Mouse (Mus musculus) urinary bladder, adult 2 months (tissue): ENCODE measurements around the gene Asna1. TPM values are rescaled to one million over a fixed set of nuclear protein-coding genes. Genes with fewer than 3 reads are reported as not detected.

Experiments used
- DNase-seq: peaks from one replicate; pipeline ENCODE4 v3.0.0; 2022; ENCODE audit warnings: low spot score
- polyA plus RNA-seq: library from polyadenylated mRNA; depleted of rRNA; stranded (reverse); fragments of >200 nt; gene quantifications from 2 replicates; pipeline ENCODE4 v1.2.3, GENCODE M21; 2012; rRNA removed

The Asna1 gene
- polyA plus RNA-seq = 113 and 136 TPM in 2 replicates

- peak; percentile 64 for DNase-seq
These were observed at the start of gene Asna1 for GRCm38 (mm10) chr8:85025098-85025932. Gene Asna1, minus strand, starts transcription at chr8:85025281.

GRCm38 (mm10) chr8:85074617-85075016 lies 49.5 kb upstream of the Asna1 start:
- DNase-seq = no peak

DNA sequence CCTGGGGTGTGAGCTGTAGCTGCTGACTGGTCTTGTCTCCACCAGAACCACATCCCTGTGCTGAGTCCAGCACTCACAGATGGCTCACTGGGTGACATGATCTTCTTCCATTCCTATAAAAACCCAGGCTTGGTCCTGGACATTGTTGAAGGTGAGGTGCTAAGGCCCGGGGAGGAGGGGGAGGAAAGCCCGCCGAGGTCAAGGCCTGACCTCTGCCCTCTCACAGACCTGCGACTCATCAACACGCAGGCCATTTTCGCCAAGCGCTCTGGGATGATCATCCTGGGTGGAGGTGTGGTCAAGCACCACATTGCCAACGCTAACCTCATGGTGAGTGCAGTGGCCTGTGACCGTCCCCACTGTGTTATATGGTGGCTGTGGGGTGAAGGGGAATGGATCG lies 49.1 kb upstream of the Asna1 start:
- no peak for DNase-seq

GRCm38 (mm10) chr8:85073041-85073612 lies 48.0 kb upstream of the Asna1 start:
- no peak for DNase-seq

GRCm38 (mm10) chr8:85072364-85072929 lies 47.4 kb upstream of the Asna1 start:
- no peak for DNase-seq

GRCm38 (mm10) chr8:85071514-85072281 lies 46.6 kb upstream of the Asna1 start, which contains the start of gene Dhps:
Gene Dhps, plus strand, starts transcription at chr8:85071757.
- peak; percentile 76 for DNase-seq

- DNase-seq = no peak
These were observed 46.0 kb upstream of the Asna1 start for GRCm38 (mm10) chr8:85071041-85071440.

GRCm38 (mm10) chr8:85067982-85068381 lies 42.9 kb upstream of the Asna1 start, which contains the start of gene Gm5741:
Gene Gm5741, minus strand, starts transcription at chr8:85067982.
- no peak for DNase-seq

DNA sequence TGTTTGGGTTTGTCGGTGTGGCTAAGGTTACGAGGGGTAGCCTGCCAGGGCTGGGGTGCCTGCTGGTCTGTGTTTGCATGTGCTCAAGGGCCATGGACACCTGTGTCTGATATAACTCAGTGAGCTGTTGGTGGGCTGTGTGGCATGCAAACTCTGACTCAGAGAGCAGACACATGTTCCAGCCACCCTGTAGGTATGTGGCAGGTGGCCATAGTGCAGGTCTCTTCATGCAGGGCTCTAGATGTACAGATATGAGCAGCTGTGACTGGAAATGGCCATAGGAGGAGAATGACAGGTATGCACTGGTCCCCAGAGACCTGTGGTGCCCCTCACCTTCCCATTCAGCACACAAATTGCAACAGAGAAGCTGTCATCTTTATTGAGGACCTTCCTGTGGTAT lies 42.1 kb upstream of the Asna1 start:
- no peak for DNase-seq

DNA sequence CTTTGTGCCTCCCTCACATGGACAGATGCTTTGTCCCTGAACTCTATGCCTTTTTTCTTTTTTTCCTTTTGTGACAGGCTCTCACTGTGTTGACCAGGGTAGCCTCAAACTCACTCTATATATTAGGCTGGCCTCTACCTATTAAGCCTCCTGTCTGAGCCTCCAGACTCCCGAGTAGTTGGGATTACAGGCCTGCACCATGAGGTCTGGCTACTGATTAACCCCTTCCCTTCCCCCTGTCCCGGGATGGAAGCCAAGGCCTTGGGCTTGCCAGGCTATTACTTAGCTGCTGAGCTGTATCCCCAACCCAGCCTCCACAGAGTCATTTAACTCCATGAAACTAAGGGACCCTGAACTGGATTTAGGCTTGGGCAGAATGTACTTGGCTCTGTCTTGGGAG lies 40.1 kb upstream of the Asna1 start:
- DNase-seq = no peak

DNA sequence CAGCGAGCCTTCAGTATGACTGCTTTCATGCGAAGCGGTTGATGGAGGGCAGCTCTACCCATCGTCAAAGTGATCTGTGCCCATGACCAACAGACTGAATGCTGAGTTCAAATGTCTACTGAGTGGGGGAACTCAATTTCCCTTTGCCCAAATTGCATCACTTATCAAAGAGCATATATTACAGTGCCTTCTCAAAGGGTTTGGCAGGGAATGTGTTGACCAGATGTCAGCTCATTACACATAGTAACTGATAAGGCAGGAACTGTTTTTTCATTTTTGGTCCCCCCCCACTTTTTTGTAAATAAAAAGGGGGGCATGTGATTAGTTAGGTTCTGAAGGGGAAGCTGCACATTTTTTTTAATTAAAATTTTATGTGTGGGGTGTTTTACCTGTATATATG lies 37.5 kb upstream of the Asna1 start:
- no peak for DNase-seq

GRCm38 (mm10) chr8:85059879-85060616 lies 35.0 kb upstream of the Asna1 start, which contains the start of gene Fbxw9:
Gene Fbxw9, plus strand, starts transcription at chr8:85060055.
- peak; percentile 64 for DNase-seq

DNA sequence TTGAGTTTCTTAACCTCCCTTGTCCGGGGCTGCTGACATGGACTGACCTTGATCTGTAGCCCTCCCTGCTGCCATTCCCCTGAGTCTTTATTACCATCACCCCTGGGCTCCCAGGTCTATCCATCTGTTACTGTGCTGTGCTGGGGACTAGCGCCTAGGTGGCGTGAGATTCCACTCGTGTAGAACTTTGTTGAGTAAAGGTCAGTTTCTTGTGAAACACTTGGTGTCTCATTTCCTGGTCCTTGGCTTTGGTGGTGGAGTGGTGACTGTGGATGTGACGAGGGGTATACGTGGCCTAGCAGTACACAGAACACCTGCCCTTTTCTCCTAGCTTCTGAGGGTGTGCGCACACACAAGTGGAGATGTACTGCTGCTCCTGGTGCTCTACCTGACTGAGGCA lies 32.3 kb upstream of the Asna1 start:
- DNase-seq = no peak

GRCm38 (mm10) chr8:85043619-85044018 lies 18.5 kb upstream of the Asna1 start:
- no peak for DNase-seq

DNA sequence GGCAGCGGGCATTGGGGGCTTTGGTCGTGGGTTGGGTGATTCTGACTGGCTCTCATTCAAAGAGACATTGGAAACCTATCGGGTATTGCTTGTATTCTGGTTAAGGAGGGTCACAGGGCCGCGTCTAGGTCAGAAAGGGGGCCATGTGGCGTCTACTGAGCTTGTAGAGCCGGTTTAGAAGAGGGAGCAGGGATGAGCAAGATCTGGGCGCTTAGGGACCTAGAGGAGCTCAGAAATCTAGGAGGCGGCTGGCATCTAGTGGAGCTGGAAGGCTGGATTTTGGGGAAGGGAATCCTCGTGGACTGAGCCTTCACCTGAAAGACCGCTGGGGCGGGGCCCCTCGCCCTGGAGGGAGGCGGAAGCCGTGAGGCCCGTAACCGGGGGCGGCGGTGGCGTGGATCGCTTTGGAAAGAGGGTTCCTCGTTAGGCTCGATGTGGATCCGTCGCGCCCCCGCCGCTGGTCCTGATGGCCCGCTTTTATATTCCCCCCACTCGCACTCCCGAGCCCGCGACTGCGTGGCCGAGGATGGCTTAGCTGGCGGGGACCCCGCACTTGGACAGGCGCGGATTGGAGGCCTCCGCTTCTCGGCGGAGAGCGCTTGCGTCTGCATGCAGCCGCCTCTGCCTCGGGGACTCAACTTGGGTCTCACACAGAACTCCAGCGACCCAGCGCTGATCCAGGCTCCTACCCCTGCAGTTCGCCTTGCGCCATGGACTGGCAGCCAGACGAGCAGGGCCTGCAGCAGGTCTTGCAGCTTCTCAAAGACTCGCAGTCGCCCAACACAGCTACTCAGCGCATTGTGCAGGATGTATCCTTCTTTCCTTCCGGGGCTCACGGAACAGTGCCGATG lies 12.8 kb upstream of the Asna1 start:
- peak; percentile 54 for DNase-seq

DNA sequence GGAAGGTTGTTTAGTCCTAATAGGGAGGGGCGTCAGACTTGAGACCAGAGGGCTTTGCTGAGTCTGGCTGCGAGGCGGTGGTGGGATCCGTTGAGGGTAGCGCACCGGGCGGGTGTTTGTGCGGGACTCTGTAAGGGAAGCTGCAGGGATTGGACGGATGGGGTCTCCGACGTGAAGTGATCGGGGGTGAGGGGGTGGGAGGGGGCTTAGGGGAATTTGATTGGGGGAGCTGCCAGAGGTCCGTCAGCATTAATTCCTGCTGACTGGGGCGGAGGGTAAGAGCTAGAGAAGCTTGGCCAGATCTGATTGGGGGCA lies 12.2 kb upstream of the Asna1 start:
- DNase-seq = no peak

DNA sequence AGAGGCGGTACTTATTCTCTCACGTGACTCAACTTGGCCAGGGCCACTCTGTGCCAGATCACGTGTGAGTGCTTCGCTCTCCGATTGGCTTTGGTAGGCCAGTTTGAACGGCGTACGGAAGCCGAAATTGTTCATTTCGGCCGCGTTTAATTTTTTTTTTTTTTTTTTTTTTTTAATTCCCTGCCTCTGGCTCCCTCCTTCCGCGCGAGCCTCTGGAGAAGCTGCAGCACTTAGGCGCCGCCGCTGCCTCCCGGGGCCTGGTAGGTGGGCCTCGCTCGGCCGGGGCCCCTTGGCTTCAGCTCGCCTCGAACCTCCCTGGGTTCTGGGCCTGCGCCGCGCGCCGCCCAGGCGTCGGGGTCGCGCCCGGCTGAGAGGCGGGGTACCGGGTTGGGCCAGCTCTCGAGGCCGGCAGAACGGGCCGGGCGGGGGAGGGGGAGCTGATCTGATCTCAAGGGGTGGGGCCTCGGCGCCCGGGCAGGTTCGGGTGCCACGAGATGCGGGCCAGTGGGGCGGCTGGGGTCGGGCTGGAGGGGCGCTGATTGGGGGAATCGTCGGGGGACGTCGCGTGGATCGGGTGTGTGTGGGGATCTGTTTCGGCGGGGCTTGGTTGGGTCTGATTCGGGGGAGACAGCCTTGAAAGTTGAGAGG lies 11.8 kb upstream of the Asna1 start, which contains the start of gene Tnpo2:
TSS of gene Tnpo2 (plus strand) at position 198 of the 648 bp plus-strand sequence.
- DNase-seq = peak; percentile 85

DNA sequence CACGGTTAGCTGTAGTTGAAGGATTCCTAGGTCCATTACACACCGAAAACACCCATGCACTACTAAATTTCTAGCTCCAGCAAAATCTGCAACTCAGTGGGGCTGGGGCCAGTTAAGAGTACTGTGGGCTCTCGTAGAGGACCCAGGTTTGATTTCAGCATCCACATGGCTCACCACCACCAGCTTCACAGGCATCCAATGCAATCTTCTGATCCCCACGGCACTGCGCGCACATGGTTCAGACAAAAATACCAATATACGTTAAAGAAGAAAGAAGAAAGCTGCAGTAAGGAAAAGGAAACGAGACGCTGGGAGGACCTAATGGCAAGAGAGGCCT lies 11.3 kb upstream of the Asna1 start:
- no peak for DNase-seq

DNA sequence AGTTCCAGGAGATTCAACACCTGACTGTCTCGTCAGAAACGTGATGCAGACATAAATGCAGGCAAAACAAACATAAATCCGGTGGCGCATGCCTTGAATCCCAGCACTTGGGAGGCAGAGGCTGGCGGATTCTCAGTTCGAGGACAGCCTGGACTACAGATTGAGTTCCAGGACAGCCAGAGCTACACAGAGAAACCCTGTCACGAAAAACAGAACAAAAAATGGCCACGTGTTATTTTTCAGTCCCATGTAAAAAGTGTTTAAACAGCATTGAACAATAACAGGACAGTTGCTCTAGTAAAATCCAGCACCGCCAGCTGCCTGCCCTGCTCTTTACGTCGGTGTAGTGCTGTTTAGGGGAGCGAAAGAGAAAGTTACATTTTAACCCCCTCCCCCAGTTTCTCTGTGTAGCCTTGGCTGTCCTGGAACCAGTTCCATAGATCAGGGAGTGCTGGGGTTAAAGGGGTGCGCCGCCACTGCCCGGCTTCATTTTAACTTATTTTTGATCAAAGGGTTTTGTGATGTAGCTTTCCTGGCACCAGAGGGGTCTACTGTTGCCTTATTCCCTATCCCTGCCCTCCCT lies 10.7 kb upstream of the Asna1 start:
- DNase-seq = no peak
